Mouse (Mus musculus): ENCODE measurements around the gene 1700029I15Rik.

The 1700029I15Rik gene

GRCm38 (mm10) chr2:92374514-92374913, 7.8 kb upstream of the 1700029I15Rik start, which contains the start of the genes Pex16 and Large2:
Pex16 (plus strand) TSS chr2:92374676.
Large2 (minus strand) TSS chr2:92374869.
- DNase-seq = peak; percentile 43

GRCm38 (mm10) chr2:92375099-92375623, 7.2 kb upstream of the 1700029I15Rik start:
- DNase-seq = peak; percentile 89

DNA sequence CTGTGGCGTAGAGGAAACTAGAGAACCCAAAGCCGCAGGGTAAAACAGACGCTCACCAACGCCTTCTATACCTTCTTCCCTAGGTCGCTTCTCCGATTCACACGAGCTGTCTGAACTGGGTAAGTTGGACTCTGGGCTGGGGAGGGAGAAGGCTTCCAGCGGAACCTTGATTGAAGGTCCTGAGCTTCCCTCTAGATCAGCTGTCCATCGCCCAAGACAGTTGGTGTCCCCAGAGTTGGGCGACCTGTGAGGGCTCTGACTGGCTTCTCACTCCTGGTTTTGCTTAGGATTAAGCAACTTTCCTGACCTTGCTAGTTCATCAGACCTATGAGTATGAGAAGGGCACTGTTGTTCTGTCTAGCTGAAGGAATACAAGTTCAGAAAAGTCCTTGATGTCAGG, 6.5 kb upstream of the 1700029I15Rik start:
- no peak for DNase-seq

GRCm38 (mm10) chr2:92376300-92376699, 6.0 kb upstream of the 1700029I15Rik start:
- no peak for DNase-seq

DNA sequence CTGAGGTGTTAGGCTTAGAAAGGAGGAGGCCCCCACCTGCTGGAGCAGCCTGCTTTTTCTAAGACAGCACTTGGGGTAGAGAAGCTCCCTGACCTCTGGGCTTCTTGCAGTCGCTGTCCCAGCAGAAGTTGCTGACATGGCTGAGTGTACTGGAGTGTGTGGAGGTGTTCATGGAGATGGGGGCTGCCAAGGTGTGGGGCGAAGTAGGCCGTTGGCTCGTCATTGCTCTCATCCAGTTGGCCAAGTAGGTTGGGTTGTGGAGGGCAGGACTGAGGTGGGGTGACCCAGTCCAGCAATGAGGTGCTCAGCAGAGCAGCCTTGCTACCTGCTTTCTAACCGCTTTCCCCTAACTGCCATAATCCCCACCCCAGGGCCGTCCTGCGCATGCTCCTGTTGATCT, 5.0 kb upstream of the 1700029I15Rik start:
- DNase-seq = no peak

GRCm38 (mm10) chr2:92379783-92380494, 2.4 kb upstream of the 1700029I15Rik start:
- no peak for DNase-seq

- no peak for DNase-seq
Observed at GRCm38 (mm10) chr2:92380495-92381050, 1.8 kb upstream of the 1700029I15Rik start.

- no peak for DNase-seq
Observed at GRCm38 (mm10) chr2:92381161-92381560, 1.2 kb upstream of the 1700029I15Rik start.

- DNase-seq = no peak
Observed at GRCm38 (mm10) chr2:92382759-92383158, 421 bp downstream of the 1700029I15Rik start.

DNA sequence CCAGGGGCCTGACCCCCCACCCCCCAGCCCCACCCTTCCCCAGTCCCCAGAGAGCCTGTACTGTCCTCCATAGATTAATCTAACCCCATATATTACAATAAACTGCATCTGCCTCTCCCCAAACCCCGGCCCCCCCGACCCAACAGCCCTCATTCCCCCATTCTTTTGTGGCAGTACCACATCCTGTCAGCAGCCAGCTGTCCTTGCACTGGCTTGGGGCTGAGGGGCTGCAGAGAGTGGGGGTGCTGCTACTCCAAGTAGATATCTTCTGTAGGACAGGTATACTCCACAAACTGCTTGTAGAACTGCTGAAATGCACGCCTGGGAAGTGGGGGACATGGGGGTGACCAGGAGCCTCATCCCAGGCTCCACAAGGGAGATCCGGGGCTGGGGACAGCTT, 1.8 kb downstream of the 1700029I15Rik start:
- DNase-seq = no peak

- no peak for DNase-seq
Observed at GRCm38 (mm10) chr2:92385113-92386051, 3.0 kb downstream of the 1700029I15Rik start.

GRCm38 (mm10) chr2:92386821-92387570, 4.7 kb downstream of the 1700029I15Rik start:
- no peak for DNase-seq

DNA sequence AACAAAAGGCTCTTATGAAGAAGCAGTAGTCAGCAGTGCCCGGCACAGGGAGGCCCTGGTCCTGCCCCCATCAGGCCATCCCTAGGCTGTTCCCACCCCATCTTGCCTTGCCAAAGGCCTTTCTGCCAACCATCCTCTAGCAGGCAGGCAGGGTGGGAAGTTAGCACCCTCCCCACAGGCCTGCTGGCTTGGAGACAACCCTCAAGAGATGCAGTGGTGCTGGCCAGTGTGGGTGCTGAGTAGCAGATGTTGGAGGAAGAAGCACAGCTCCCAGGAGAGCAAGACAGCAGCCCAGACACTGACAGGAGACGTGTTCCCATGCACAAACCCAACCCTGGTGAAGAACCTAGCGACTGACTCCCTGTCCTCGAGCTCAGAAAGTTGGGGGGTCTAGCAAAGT, 5.3 kb downstream of the 1700029I15Rik start:
- no peak for DNase-seq

DNA sequence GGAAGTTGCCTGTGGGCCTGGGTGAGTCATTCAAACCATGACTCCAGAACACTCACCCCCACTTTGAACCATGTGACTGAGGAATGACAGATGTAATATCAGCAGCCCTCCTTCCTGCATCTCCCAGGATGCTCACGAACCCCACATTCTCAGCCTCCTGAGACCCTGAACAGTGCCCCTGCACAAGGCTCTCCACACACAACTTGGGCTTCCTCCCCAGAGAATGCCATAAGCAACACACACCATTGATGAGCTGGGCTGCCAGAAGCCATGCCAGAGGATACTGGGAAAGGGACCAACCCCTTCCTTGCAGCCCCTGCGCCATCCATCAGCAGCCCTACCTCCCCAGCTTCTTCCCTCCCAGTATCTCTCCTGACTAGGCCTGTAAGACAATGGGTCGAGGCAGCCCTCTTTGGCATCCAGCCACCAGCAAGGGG, 5.8 kb downstream of the 1700029I15Rik start:
- peak; percentile 37 for DNase-seq

GRCm38 (mm10) chr2:92388891-92389641, 6.7 kb downstream of the 1700029I15Rik start:
- peak; percentile 90 for DNase-seq

DNA sequence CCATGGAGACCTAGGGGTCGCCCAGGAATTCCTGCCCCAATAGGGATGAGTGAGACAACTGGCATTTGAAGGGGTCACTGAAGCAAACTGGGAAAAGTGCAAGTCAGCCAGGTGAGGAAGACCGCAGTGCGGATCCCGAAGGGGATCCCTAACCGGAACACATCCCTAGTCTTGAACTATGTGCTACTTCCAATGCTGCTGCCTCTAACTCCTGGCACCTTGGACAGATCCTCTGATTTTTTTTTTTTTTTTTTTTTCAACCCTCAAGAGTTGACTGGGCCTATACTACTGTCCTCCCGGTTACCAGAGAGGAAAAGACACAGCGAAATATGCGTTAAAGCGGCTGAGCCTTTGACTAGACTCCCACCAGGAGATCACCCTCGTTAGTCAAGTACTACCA, 7.3 kb downstream of the 1700029I15Rik start:
- DNase-seq = no peak

- DNase-seq = no peak
Observed at GRCm38 (mm10) chr2:92390206-92390930, 8.0 kb downstream of the 1700029I15Rik start.

GRCm38 (mm10) chr2:92391116-92391515, 8.8 kb downstream of the 1700029I15Rik start:
- peak; percentile 40 for DNase-seq

- DNase-seq = no peak
Observed at GRCm38 (mm10) chr2:92391703-92392317, 9.5 kb downstream of the 1700029I15Rik start.
